ENCODE assay signal across 16 mouse cellular contexts in the genomic region with DNA sequence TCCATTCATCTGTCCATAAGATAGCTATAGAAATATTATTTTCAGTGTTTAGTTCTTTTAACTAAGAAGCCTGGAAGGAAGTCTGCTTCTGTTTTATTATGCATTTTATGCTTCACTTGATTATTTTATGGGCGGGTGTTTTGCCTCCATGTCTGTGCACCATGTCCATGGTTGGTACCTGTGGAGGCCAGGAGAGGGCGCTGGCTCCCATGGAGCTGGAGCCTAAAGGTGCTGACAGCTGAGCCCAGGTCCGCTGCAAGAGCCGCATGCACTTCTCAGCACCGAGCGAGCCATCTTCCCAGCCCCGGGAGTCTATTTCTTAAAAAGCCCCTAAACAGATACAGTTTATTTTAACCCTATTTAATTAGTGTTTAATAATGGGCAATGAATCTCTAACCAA. TPM values are rescaled to one million over a fixed set of nuclear protein-coding genes. Genes with fewer than 3 reads are reported as not detected.
A peak's percentile ranks its signal among the peaks of the same experiment; 100 is the strongest.
DNase-seq lines count a peak whose midpoint lies in the region; ATAC-seq and TF ChIP-seq lines count a peak whose summit lies in the region.
"Had no signal": no experiment of that assay in that cellular context is flagged by ENCODE, and none has a peak within 500 bp of the region (broad histone marks: within the 10 kb centered on the region; RNA-seq: fewer than 3 reads in every experiment).

No protein-coding gene starts in this region.

- peaks cover 62% of the 10 kb centered on the region for H3K36me3 ChIP-seq in intestine, postnatal 0 days (ENCODE audit: control insufficient read depth, insufficient read depth)
- peaks cover 20% of the 10 kb centered on the region for H3K36me3 ChIP-seq in intestine, embryonic 16.5 days (ENCODE audit: control insufficient read depth, insufficient read depth, low read length)
- H3K36me3 ChIP-seq in neural tube, embryonic 15.5 days = peaks cover 59% of the 10 kb centered on the region
- peaks cover 61% of the 10 kb centered on the region for H3K36me3 ChIP-seq in small intestine, adult 2 months (ENCODE audit: control insufficient read depth, insufficient read depth, low read length)

- no peak overlapping the region for H3K4me3 ChIP-seq in intestine, postnatal 0 days (ENCODE audit: low read depth, low read length)
- H3K4me3 ChIP-seq in intestine, embryonic 16.5 days (ENCODE audit: low read length) = no peak overlapping the region
- H3K4me3 ChIP-seq in neural tube, embryonic 15.5 days (replicated peaks) = no peak overlapping the region
- H3K4me3 ChIP-seq in small intestine, adult 2 months (ENCODE audit: low read depth, low read length) = no peak overlapping the region
- H3K4me3 ChIP-seq: intestine, embryonic 15.5 days; neural tube, embryonic 12.5 days had no signal

- ATAC-seq in intestine, postnatal 0 days = no peak; the same call in 1 of the 2 replicates
- ATAC-seq in intestine, embryonic 16.5 days = no peak
- peak; percentile 54; the same call in 1 of the 2 replicates for ATAC-seq in neural tube, embryonic 15.5 days (ENCODE audit: low FRiP score)

- H3K27me3 ChIP-seq in intestine, postnatal 0 days (replicated peaks; ENCODE audit: control insufficient read depth, insufficient read depth, low read length) = no peaks in the 10 kb centered on the region
- H3K27me3 ChIP-seq in intestine, embryonic 16.5 days (replicated peaks; ENCODE audit: control insufficient read depth, insufficient read depth, low read length) = no peaks in the 10 kb centered on the region
- no peaks in the 10 kb centered on the region for H3K27me3 ChIP-seq in neural tube, embryonic 15.5 days (replicated peaks)
- no peaks in the 10 kb centered on the region for H3K27me3 ChIP-seq in small intestine, adult 2 months (ENCODE audit: control insufficient read depth, insufficient read depth, low read length)
- H3K27me3 ChIP-seq: intestine, embryonic 15.5 days; neural tube, embryonic 12.5 days had no signal

- H3K4me1 ChIP-seq in intestine, postnatal 0 days (replicated peaks; ENCODE audit: control insufficient read depth, insufficient read depth, low read length) = no peaks in the 10 kb centered on the region
- H3K4me1 ChIP-seq in intestine, embryonic 16.5 days (ENCODE audit: control insufficient read depth, insufficient read depth, low read length) = no peaks in the 10 kb centered on the region
- H3K4me1 ChIP-seq in neural tube, embryonic 15.5 days = peaks cover 6% of the 10 kb centered on the region; the same call in 1 of the 2 replicates
- peaks cover 2% of the 10 kb centered on the region; the same call in 1 of the 2 replicates for H3K4me1 ChIP-seq in small intestine, adult 2 months (ENCODE audit: control insufficient read depth, insufficient read depth, insufficient read length, low read length)
- H3K4me1 ChIP-seq: intestine, embryonic 15.5 days; neural tube, embryonic 12.5 days had no signal

- peak; percentile 50 for TF ChIP-seq CTCF in intestine, postnatal 0 days (IDR thresholded peaks at IDR 0.05; ENCODE audit: low read depth)
- TF ChIP-seq CTCF in small intestine, adult 2 months (IDR thresholded peaks at IDR 0.05; ENCODE audit: extremely low read depth, insufficient read length, insufficient replicate concordance, low read depth, low read length) = peak; percentile 43; the same call in 1 of the 2 replicates

- DNase-seq in neural tube, embryonic 10.5 days (ENCODE audit: extremely low spot score, low spot score) = no peak
- peak; percentile 60 for DNase-seq in R1 (ENCODE audit: low read depth, low spot score)
- no peak for DNase-seq in urinary bladder, postnatal 14 days (ENCODE audit: low spot score)
- DNase-seq in testis, postnatal 10 days (ENCODE audit: low spot score) = no peak
- DNase-seq: adrenal gland, adult 2 months; gastrocnemius, postnatal 25 days; heart, postnatal 10 days; right cerebral cortex, postnatal 25 days had no signal

- H3K9ac ChIP-seq in intestine, postnatal 0 days (ENCODE audit: low read depth, low read length) = no peak overlapping the region
- no peak overlapping the region for H3K9ac ChIP-seq in intestine, embryonic 16.5 days (ENCODE audit: low read depth, low read length)
- no peak overlapping the region for H3K9ac ChIP-seq in neural tube, embryonic 15.5 days (replicated peaks)
- H3K9ac ChIP-seq: intestine, embryonic 15.5 days; neural tube, embryonic 12.5 days had no signal

- H3K9me3 ChIP-seq in intestine, postnatal 0 days (ENCODE audit: control insufficient read depth) = no peaks in the 10 kb centered on the region
- no peaks in the 10 kb centered on the region for H3K9me3 ChIP-seq in intestine, embryonic 16.5 days (ENCODE audit: control insufficient read depth, low read length)
- no peaks in the 10 kb centered on the region for H3K9me3 ChIP-seq in neural tube, embryonic 15.5 days (replicated peaks)
- H3K9me3 ChIP-seq: G1E; intestine, embryonic 15.5 days; neural tube, embryonic 12.5 days had no signal

- WGBS in intestine, postnatal 0 days = 85% methylated on average over 7 of the region's 7 CpGs
- 86% methylated on average over 7 of the region's 7 CpGs for WGBS in intestine, embryonic 16.5 days
- 82% methylated on average over 7 of the region's 7 CpGs for WGBS in neural tube, embryonic 15.5 days
- 89% methylated on average over 7 of the region's 7 CpGs for WGBS in small intestine, adult 2 months

- no peak overlapping the region for H3K4me2 ChIP-seq in intestine, postnatal 0 days (replicated peaks; ENCODE audit: low read depth)
- no peak overlapping the region for H3K4me2 ChIP-seq in intestine, embryonic 16.5 days (ENCODE audit: low read depth, low read length)
- no peak overlapping the region for H3K4me2 ChIP-seq in neural tube, embryonic 15.5 days
- H3K4me2 ChIP-seq: intestine, embryonic 15.5 days; neural tube, embryonic 12.5 days had no signal

- TF ChIP-seq POLR2A in small intestine, adult 2 months (IDR thresholded peaks at IDR 0.05; ENCODE audit: low read depth, low read length) = no peak

- no peak overlapping the region for H3K27ac ChIP-seq in intestine, postnatal 0 days (ENCODE audit: low read depth, low read length)
- H3K27ac ChIP-seq in intestine, embryonic 16.5 days (ENCODE audit: low read length) = no peak overlapping the region
- H3K27ac ChIP-seq in neural tube, embryonic 15.5 days (replicated peaks) = no peak overlapping the region
- no peak overlapping the region for H3K27ac ChIP-seq in small intestine, adult 2 months (ENCODE audit: insufficient read depth, low read depth, low read length)
- H3K27ac ChIP-seq: intestine, embryonic 15.5 days; macrophage; neural tube, embryonic 12.5 days had no signal

RNA-seq across cellular contexts. Expression of gene Ssx2ip, which starts 19.3 kb away (rescaled TPM):
- 31.1 TPM in 2 replicates for polyA plus RNA-seq in intestine, postnatal 0 days (2015; fragmentation: Nextera tagmentation; extraction: Ambion mirVana)
- 36.1 and 38.1 TPM in 2 replicates for polyA plus RNA-seq in intestine, embryonic 16.5 days (2015; fragmentation: Nextera tagmentation; extraction: Ambion mirVana)
- 16.7 and 19.3 TPM in 2 replicates for polyA plus RNA-seq in neural tube, embryonic 15.5 days (2015; fragmentation: Nextera tagmentation; extraction: Ambion mirVana)
- polyA plus RNA-seq in small intestine, adult 2 months (2012; rRNA removed) = 6.3 and 9.6 TPM in 2 replicates

RNA-seq across cellular contexts. Expression of gene Ctbs, which starts 25.9 kb away (rescaled TPM):
- 8.1 and 8.3 TPM in 2 replicates for polyA plus RNA-seq in intestine, postnatal 0 days (2015; fragmentation: Nextera tagmentation; extraction: Ambion mirVana)
- 11.0 and 11.6 TPM in 2 replicates for polyA plus RNA-seq in intestine, embryonic 16.5 days (2015; fragmentation: Nextera tagmentation; extraction: Ambion mirVana)
- polyA plus RNA-seq in neural tube, embryonic 15.5 days (2015; fragmentation: Nextera tagmentation; extraction: Ambion mirVana) = 5.3 and 5.7 TPM in 2 replicates
- 0.41 and 0.70 TPM in 2 replicates for polyA plus RNA-seq in small intestine, adult 2 months (2012; rRNA removed)
